Mouse (Mus musculus) intestine, postnatal 0 days (tissue): ENCODE data around the gene C8b. TPM values are rescaled to one million over a fixed set of nuclear protein-coding genes. Genes with fewer than 3 reads are reported as not detected.

ENCODE experiments used
- ATAC-seq: fragments of 200-750 bp; cut with Nextera tagmentation; 2 replicates; pipeline ENCODE4 v1.8.0; 2017; ENCODE audit warnings: mild to moderate bottlenecking, moderate TSS enrichment, moderate library complexity
- H3K27ac ChIP-seq: fragments of 300-500 bp; sonication (generic); 2 replicates; pipeline ENCODE4 v1.5.1; 2014; ENCODE audit warnings: mild to moderate bottlenecking, low read depth, low read length, moderate library complexity
- H3K27me3 ChIP-seq: fragments of 300-500 bp; sonication (generic); replicated peaks from 2 replicates; pipeline ENCODE4 v1.6.1; 2014; ENCODE audit warnings: low read length, mixed read lengths; ENCODE audit not compliant: control insufficient read depth, insufficient read depth
- H3K36me3 ChIP-seq: fragments of 300-500 bp; sonication (generic); 2 replicates; pipeline ENCODE4 v1.6.1; 2014; ENCODE audit warnings: mild to moderate bottlenecking, moderate library complexity; ENCODE audit not compliant: control insufficient read depth, insufficient read depth
- H3K4me1 ChIP-seq: fragments of 300-500 bp; sonication (generic); replicated peaks from 2 replicates; pipeline ENCODE4 v1.6.1; 2014; ENCODE audit warnings: antibody characterized with exemption, low read length, mixed read lengths; ENCODE audit not compliant: control insufficient read depth, insufficient read depth
- H3K4me2 ChIP-seq: fragments of 300-500 bp; sonication (generic); replicated peaks from 2 replicates; pipeline ENCODE4 v1.6.1; 2014; ENCODE audit warnings: low read depth, mild to moderate bottlenecking, moderate library complexity
- H3K4me3 ChIP-seq: fragments of 300-500 bp; sonication (generic); 2 replicates; pipeline ENCODE4 v1.5.1; 2014; ENCODE audit warnings: low read depth, low read length
- H3K9ac ChIP-seq: fragments of 300-500 bp; sonication (generic); 2 replicates; pipeline ENCODE4 v1.6.1; 2014; ENCODE audit warnings: mild to moderate bottlenecking, low read depth, low read length
- H3K9me3 ChIP-seq: fragments of 300-500 bp; sonication (generic); 2 replicates; pipeline ENCODE4 v1.6.1; 2016; ENCODE audit warnings: mixed run types; ENCODE audit not compliant: control insufficient read depth
- CTCF ChIP-seq: sonication (generic); IDR thresholded peaks from 2 replicates; pipeline ENCODE4 v1.5.1; 2016; ENCODE audit warnings: low read depth, mild to moderate bottlenecking, control low read depth, antibody characterized with exemption, moderate library complexity
- WGBS: fragments of 180-500 bp; shearing (Covaris S2); extraction: QIAGEN DNeasy Blood & Tissue Kit; methylation state at CpG from one replicate; pipeline ENCODE4 v1.1.7; 2014; 5-methylcytosine and 5-hydroxymethylcytosine counted together
- polyA plus RNA-seq: library from polyadenylated mRNA; unstranded; fragments of >200 nt; fragmentation: Nextera tagmentation; extraction: Ambion mirVana; gene quantifications from 2 replicates; pipeline ENCODE4 v1.2.1, GENCODE M21; 2015

Gene C8b
- polyA plus RNA-seq, 1 experiment from 2014 or later, result 3.0 TPM

DNA sequence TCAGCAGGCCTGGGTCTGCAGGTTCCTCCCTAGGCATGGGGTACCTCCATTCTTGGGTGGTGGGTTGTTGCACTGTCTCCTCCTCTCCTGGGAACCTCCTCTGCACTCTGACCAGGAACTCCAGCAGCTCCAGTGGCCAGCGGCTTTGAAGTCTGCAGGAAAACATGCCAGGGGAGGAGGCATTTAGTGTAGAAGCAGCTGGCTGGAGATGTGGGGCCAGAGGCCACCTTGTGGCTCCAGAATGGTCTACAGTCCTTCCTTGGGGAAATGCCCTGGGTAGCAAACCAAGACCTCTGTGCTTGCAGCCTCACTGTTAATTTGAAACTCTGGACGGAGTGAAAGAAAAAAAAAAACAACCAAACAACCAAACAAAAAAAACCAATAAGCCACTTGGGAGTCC, 51.4 kb downstream of the C8b start:
- H3K36me3 ChIP-seq, result no peaks in the 10 kb centered on the region
- no peak overlapping the region for H3K4me3 ChIP-seq
- no peak overlapping the region for H3K27ac ChIP-seq
- TF ChIP-seq CTCF, result peak; percentile 51
- no peak overlapping the region for H3K9ac ChIP-seq
- H3K27me3 ChIP-seq, result no peaks in the 10 kb centered on the region
- ATAC-seq, result no peak
- 53% methylated on average over 2 of the region's 2 CpGs for WGBS
- H3K9me3 ChIP-seq, result no peaks in the 10 kb centered on the region
- no peaks in the 10 kb centered on the region for H3K4me1 ChIP-seq
- H3K4me2 ChIP-seq, result no peak overlapping the region

DNA sequence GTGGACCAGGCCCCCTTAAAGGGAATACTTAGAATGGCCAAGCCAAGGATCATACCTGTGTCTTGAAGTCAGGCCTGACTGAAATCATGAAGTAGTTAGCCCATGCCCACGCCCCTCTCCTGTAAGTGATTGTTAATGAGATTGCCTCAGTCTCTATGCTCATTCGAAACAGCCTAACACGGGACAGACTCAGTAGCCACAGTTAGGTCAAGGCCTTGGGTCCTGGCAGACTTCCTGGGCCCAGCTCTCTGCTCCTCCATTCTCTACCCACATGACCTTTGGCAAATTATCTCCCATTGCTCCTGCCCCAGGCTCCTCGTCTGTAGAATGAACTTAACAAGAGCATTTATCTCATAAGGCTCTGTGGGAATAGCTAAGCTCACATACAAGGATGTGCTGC, 52.9 kb downstream of the C8b start:
- Histone ChIP-seq H3K4me2 (no peak overlapping the region), H3K9ac (no peak overlapping the region), H3K36me3 (no peaks in the 10 kb centered on the region), H3K27me3 (no peaks in the 10 kb centered on the region), H3K4me1 (no peaks in the 10 kb centered on the region), H3K9me3 (no peaks in the 10 kb centered on the region), H3K27ac (no peak overlapping the region), H3K4me3 (no peak overlapping the region)
- 57% methylated on average over 4 of the region's 4 CpGs for WGBS
- ATAC-seq, result no peak
- no peak for TF ChIP-seq CTCF

DNA sequence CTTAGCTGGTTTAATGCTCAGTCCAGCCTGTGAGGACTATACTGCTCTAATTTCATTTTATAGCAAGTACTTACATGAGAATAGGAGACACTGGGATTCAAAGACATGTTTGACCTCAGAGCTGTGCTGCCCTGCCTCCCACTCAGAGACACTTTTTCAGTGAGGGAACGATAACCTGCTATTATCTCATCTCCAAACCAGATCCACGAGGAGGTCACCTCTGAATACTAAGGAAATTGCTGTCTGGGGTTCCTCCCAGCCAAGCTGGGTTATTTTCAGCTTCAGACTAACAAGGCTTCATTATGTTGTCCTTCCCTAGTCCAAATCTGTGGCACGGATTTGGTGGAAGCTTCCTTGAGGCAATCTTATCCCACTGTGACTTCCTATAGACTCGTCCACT, 53.8 kb downstream of the C8b start:
- Histone ChIP-seq H3K27ac (no peak overlapping the region), H3K4me1 (no peaks in the 10 kb centered on the region), H3K4me2 (no peak overlapping the region), H3K36me3 (no peaks in the 10 kb centered on the region), H3K27me3 (no peaks in the 10 kb centered on the region), H3K9me3 (no peaks in the 10 kb centered on the region), H3K4me3 (no peak overlapping the region), H3K9ac (no peak overlapping the region)
- WGBS, result 68% methylated on average over 4 of the region's 4 CpGs
- ATAC-seq, result no peak
- TF ChIP-seq CTCF, result no peak

- peak; percentile 76 for ATAC-seq
- no peak overlapping the region for H3K4me3 ChIP-seq
- no peak overlapping the region for H3K9ac ChIP-seq
- no peak overlapping the region for H3K4me2 ChIP-seq
- peak overlapping the region; percentile 41; the same call in 1 of the 2 replicates for H3K27ac ChIP-seq
- H3K36me3 ChIP-seq, result no peaks in the 10 kb centered on the region
- no peak for TF ChIP-seq CTCF
- no peaks in the 10 kb centered on the region for H3K27me3 ChIP-seq
- no peaks in the 10 kb centered on the region for H3K4me1 ChIP-seq
- H3K9me3 ChIP-seq, result no peaks in the 10 kb centered on the region
- 40% methylated on average over 4 of the region's 4 CpGs for WGBS
These were observed 57.5 kb downstream of the C8b start for GRCm38 (mm10) chr4:104823597-104824101.

DNA sequence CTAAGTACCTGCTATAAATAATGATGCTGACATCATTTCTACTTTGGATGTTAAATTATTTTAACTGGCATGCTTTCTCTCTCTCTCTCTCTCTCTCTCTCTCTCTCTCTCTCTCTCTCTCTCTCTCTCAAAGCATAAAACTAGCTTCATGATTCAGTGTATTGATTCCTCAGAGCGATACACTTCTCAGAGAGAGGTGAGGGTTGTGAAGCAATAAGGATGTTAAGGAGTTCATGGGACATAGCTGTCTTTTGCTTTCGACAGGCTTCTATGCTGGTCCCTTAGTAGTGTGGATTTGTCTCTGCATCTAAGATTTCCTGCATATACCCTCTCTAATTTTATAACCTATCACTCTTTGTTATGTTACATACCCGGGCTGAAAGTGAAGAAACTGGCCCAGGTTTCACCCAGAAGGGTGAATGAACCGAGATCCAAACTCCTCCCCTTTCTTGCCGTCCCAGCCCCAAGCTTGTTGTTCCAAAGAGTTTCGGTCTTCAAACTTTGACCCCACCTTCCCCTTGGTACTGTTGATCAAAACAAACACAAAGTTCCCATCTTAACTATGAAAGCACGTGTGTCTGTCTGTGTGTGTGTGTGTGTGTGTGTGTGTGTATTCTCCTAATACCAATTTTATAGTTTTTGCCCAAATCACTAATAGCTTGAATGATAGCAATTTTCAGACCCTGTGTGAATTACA, 58.4 kb downstream of the C8b start:
- Histone ChIP-seq H3K36me3 (no peaks in the 10 kb centered on the region), H3K4me2 (no peak overlapping the region), H3K4me1 (no peaks in the 10 kb centered on the region), H3K27me3 (no peaks in the 10 kb centered on the region), H3K27ac (peak overlapping the region; percentile 15; the same call in 1 of the 2 replicates), H3K4me3 (no peak overlapping the region), H3K9me3 (no peaks in the 10 kb centered on the region), H3K9ac (no peak overlapping the region)
- TF ChIP-seq CTCF, result no peak
- peak; percentile 57 for ATAC-seq
- 46% methylated on average over 7 of the region's 7 CpGs for WGBS

DNA sequence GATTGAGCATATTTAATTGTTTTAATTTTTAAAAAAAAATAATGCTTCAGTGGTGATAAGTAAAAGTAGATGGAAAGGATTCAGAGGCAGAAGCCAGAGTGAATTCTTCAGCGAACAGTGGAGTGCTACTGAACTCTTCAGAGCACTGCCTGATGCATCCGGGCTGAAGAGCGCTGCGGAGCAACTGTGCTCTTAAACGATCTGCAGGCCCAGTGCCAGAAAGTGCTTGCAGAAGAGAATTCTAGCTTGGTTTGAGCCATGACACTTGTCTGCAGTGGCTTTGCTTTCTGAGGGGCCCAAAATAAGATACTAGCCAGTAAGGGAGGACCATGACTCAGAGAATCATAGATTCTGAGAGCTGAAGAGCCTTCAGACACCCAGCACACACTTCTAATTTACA, 62.8 kb downstream of the C8b start:
- no peak for ATAC-seq

GRCm38 (mm10) chr4:104835096-104835495, 69.0 kb downstream of the C8b start:
- H3K27ac ChIP-seq, result no peak overlapping the region
- TF ChIP-seq CTCF, result no peak
- H3K27me3 ChIP-seq, result no peaks in the 10 kb centered on the region
- H3K4me2 ChIP-seq, result no peak overlapping the region
- H3K4me1 ChIP-seq, result no peaks in the 10 kb centered on the region
- no peaks in the 10 kb centered on the region for H3K9me3 ChIP-seq
- WGBS, result 60% methylated on average over 5 of the region's 5 CpGs
- H3K9ac ChIP-seq, result no peak overlapping the region
- ATAC-seq, result no peak
- H3K4me3 ChIP-seq, result no peak overlapping the region
- H3K36me3 ChIP-seq, result no peaks in the 10 kb centered on the region

More for the DNA sequence above, 62.8 kb downstream of the C8b start:
- WGBS, result 61% methylated on average over 5 of the region's 5 CpGs
- Histone ChIP-seq H3K27me3 (no peaks in the 10 kb centered on the region), H3K9me3 (no peaks in the 10 kb centered on the region), H3K4me3 (no peak overlapping the region), H3K4me1 (no peaks in the 10 kb centered on the region), H3K27ac (no peak overlapping the region), H3K36me3 (no peaks in the 10 kb centered on the region), H3K9ac (no peak overlapping the region), H3K4me2 (no peak overlapping the region)
- TF ChIP-seq CTCF, result no peak
